Mouse (Mus musculus) sigmoid colon, adult 10 weeks (tissue): ENCODE data around the gene Fam221b. TPM values are rescaled to one million over a fixed set of nuclear protein-coding genes. Genes with fewer than 3 reads are reported as not detected.

Experiments used
- polyA plus RNA-seq: library from polyadenylated mRNA; stranded (reverse); fragments of 350-450 nt; fragmentation: Illumina TruSeq; extraction: RNeasy Lipid Tissue Mini Kit (QIAGEN cat#74804); gene quantifications from one replicate; pipeline ENCODE4 v1.2.3, GENCODE M21; 2014; ENCODE audit warnings: low read depth, low replicate concordance

Gene Fam221b
- polyA plus RNA-seq = 0.47 TPM

DNA sequence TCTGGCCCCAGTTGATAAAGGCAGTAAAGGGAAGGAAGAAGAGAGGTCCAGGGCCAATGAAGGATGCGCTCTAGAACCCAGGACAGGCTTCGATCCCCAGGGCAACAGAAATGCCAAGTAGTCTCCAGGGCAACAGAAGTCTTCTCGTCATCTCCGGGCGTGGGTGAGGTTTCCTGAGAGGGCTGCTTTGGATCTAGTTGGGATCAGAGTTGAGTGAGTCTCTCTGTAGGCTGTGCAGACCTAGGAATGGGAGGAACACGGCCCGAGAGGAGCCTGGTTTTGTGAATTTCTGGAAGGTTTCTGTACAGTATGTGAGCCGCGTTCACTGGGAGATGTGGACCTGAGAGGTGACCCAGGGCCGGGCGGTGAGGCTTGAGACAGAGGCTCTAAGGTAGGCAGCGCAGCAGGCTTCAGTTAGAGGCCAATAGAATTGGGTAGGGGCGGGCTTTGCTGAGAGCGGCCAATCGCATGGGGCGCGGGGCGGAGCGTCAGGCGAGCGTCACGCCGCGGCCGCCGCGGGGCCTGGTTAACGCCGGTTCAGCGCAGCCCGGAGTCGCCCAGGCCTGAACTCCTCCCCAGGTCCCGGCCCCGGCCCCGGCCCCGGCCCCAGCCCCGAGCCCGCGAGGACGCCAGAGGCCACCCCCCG, at the start of gene Fam221b, which contains the start of gene Tmem8b:
Fam221b (minus strand) TSS at position 364 of the 646 bp plus-strand sequence.
Tmem8b (plus strand) TSS at position 190 of the 646 bp plus-strand sequence.

GRCm38 (mm10) chr4:43709869-43710268, 40.9 kb upstream of the Fam221b start, which contains the start of gene Olfr71:
TSS of gene Olfr71 (minus strand) at chr4:43710255.

GRCm38 (mm10) chr4:43700707-43701106, 31.8 kb upstream of the Fam221b start, which contains the start of gene Olfr70:
TSS of gene Olfr70 (minus strand) at chr4:43700807.

DNA sequence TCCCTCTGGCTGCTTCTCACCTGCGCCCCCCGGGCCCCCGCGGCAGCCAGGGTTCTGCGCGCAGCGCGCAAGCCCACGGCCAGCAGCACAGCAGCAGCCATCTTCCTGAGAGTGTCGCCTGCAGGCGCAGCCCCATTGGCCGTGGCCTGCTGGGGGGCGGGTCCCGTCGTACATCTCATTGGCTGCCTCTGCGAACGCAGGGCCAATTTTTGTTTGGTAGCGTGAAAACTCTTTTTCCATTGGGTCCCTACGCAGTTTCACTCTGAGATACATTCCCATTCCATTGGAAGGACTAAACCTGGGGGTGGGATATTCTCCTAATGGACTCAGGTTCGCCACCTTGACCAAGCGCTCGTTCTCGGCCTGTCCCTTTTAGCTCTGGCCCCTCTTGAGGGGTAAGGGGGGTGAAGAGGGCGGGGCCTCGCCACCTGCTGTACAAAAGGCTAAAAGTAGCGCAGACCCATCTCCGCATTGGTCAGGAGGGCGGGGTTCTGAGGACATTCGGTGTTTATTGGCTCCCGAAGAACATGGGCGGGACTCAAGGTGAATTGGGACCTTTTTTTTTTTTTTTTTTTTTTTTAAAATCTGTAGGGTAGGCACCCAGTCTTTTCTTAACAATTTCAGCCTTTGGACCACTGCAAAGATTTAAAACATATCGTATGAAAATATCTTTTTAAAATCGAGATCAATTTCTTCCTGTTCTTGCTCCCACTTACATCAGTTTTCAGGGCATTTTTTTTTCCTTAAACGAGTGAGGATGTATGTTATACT, 12.4 kb downstream of the Fam221b start, which contains the start of gene Hint2:
Hint2 (minus strand) TSS at position 128 of the 771 bp plus-strand sequence.

DNA sequence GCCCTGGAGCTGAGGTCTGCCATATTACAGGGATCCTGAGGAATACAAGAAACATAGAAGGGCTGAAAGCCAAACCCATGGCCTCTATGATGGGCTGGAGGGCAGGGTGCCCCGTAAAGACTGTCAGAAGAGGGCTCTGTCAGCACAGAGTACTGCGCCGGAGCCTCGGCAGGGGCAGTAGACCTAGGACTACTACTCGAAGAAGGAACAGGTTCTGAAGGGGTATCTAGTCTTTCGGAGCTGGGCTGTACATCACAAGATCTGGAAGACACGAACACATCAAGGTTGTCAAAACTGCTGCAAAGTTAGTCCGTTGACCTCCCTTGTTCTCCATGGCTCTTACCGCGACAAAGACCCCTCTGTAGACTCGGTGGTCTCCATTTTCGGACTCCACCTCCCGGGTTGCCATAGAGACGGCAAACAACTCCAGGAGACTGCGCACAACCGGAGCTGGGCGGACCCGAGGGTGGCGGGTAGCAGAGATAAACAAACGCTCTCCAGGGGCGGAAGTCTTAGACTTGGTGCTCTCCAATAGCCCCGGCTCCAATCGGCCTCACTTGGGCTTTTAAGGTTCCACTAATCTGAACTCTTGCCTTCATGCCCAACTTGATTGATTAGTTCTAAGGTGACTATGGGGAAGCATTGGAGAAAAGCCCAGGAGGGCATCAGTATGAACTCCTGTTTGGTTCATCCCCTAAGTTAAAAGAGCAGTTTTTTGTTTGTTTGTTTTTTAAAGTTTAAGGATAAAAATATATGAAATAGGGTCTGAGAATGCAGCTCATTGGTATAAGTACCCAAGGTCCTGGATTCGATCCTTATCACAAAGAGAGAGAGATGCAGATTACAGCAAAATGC, 15.6 kb downstream of the Fam221b start, which contains the start of gene Spag8:
Spag8 (minus strand) TSS at position 434 of the 855 bp plus-strand sequence.

DNA sequence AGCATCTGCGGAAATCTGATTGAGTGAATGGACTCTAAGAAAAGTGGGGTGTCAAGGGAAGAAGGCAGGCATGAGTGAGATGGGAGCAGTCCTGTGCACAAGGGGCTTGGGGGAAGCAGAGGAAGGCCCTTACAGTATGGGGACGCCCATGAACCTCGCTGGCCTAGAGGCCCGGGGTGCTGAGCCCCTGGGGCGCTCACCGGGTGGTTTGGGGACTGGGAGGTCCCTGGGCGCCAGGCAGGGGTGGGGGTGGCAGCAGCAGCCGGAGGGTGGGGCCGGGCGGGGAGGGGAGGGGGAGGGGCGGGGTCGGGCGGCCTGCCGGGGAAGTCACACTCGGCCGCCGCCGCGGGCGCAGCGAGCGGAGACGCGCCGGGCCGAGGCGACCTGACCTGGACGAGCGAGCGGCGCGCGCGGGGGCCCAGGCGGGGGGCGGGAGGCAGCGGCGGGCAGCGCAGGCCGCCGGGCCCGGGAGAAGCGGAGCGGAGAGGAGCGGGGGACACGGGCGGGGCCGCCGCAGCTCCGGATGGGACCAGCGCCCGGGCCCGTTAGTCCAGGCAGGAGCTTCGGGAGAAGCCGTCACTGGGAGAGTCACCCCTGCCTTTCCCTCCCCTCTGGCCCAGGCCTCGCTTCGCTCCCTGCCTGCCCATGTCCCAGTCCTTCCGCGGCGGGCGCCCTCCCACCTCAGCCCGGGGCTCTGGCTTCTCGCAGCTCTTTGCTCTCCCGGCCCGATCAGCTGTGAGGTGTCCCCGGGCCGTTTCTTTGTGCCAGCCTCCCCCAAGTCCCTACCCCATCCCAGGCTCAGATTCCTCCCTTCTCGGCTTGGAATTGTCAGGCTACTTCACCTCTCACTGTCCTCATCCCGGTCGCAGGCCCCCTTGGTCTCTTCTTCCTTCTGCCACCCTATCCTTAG, 37.6 kb downstream of the Fam221b start, which contains the start of gene Npr2:
Npr2 (plus strand) TSS at position 890 of the 910 bp plus-strand sequence.

Other genes starting within 250 kb of the Fam221b start
- gene Fam166b, start 240.0 kb downstream of the Fam221b start, polyA plus RNA-seq = not detected
- gene Tesk1, start 227.2 kb downstream of the Fam221b start, polyA plus RNA-seq = 0.88 TPM
- 8.8 TPM for gene Cd72, start 214.5 kb downstream of the Fam221b start, polyA plus RNA-seq
- gene Sit1, start 185.4 kb downstream of the Fam221b start, polyA plus RNA-seq = not detected
- gene Ccdc107, start 176.2 kb downstream of the Fam221b start, polyA plus RNA-seq = 10.5 TPM
- 22.4 TPM for gene Arhgef39, start 169.4 kb downstream of the Fam221b start, polyA plus RNA-seq
- gene Car9, start 162.2 kb downstream of the Fam221b start, polyA plus RNA-seq = 22.6 TPM
- gene Tpm2, start 145.4 kb downstream of the Fam221b start, polyA plus RNA-seq = 135 TPM
- 13.0 TPM for gene Creb3, start 106.8 kb downstream of the Fam221b start, polyA plus RNA-seq
- gene Tln1, start 106.5 kb downstream of the Fam221b start, polyA plus RNA-seq = 75.7 TPM
- 5.5 TPM for gene Rgp1, start 90.4 kb downstream of the Fam221b start, polyA plus RNA-seq
- gene Gba2, start 90.3 kb downstream of the Fam221b start, polyA plus RNA-seq = 1.9 TPM
- not detected for gene Msmp, start 84.7 kb downstream of the Fam221b start, polyA plus RNA-seq
- gene Npr2, start 37.2 kb downstream of the Fam221b start, polyA plus RNA-seq = 3.2 TPM
- not detected for gene Spag8, start 15.6 kb downstream of the Fam221b start, polyA plus RNA-seq
- 8.2 TPM for gene Hint2, start 12.7 kb downstream of the Fam221b start, polyA plus RNA-seq
- gene Tmem8b, start 174 bp downstream of the Fam221b start, polyA plus RNA-seq = 2.7 TPM
- gene Olfr70, start 31.7 kb upstream of the Fam221b start, polyA plus RNA-seq = not detected
- gene Olfr71, start 41.1 kb upstream of the Fam221b start, polyA plus RNA-seq = not detected
- gene Hrct1, start 58.0 kb upstream of the Fam221b start, polyA plus RNA-seq = not detected
- gene Spaar, start 60.9 kb upstream of the Fam221b start, polyA plus RNA-seq = 0.54 TPM
- not detected for gene Olfr159, start 101.9 kb upstream of the Fam221b start, polyA plus RNA-seq
- gene Olfr156, start 154.8 kb upstream of the Fam221b start, polyA plus RNA-seq = not detected
- not detected for gene Olfr157, start 171.1 kb upstream of the Fam221b start, polyA plus RNA-seq
- gene Olfr155, start 182.4 kb upstream of the Fam221b start, polyA plus RNA-seq = not detected
- gene Reck, start 206.4 kb upstream of the Fam221b start, polyA plus RNA-seq = 8.7 TPM